Mouse (Mus musculus): ENCODE data around the gene Lsm14a.

Lsm14a gene

GRCm38 (mm10) chr7:34309186-34309764 is 83.8 kb downstream of the Lsm14a start:
- DNase-seq: no peak

GRCm38 (mm10) chr7:34308586-34308985 is 84.5 kb downstream of the Lsm14a start:
- no peak for DNase-seq

GRCm38 (mm10) chr7:34305454-34305853 is 87.7 kb downstream of the Lsm14a start:
- DNase-seq: peak; percentile 76 to 85

- no peak for DNase-seq
Observed at GRCm38 (mm10) chr7:34302651-34303050, 90.5 kb downstream of the Lsm14a start.

- peak; percentile 34 to 67 for DNase-seq
Observed at GRCm38 (mm10) chr7:34301952-34302351, 91.2 kb downstream of the Lsm14a start.

- DNase-seq: no peak
Observed at GRCm38 (mm10) chr7:34298818-34299217, 94.3 kb downstream of the Lsm14a start.

GRCm38 (mm10) chr7:34296124-34296523 is 97.0 kb downstream of the Lsm14a start:
- DNase-seq: no peak
